Mouse (Mus musculus): ENCODE data around the gene Wwp2. TPM values are rescaled to one million over a fixed set of nuclear protein-coding genes. Genes with fewer than 3 reads are reported as not detected.

Wwp2 gene
- 100 to 1,000 TPM; 131 to 144 TPM for total RNA-seq (2023)

DNA sequence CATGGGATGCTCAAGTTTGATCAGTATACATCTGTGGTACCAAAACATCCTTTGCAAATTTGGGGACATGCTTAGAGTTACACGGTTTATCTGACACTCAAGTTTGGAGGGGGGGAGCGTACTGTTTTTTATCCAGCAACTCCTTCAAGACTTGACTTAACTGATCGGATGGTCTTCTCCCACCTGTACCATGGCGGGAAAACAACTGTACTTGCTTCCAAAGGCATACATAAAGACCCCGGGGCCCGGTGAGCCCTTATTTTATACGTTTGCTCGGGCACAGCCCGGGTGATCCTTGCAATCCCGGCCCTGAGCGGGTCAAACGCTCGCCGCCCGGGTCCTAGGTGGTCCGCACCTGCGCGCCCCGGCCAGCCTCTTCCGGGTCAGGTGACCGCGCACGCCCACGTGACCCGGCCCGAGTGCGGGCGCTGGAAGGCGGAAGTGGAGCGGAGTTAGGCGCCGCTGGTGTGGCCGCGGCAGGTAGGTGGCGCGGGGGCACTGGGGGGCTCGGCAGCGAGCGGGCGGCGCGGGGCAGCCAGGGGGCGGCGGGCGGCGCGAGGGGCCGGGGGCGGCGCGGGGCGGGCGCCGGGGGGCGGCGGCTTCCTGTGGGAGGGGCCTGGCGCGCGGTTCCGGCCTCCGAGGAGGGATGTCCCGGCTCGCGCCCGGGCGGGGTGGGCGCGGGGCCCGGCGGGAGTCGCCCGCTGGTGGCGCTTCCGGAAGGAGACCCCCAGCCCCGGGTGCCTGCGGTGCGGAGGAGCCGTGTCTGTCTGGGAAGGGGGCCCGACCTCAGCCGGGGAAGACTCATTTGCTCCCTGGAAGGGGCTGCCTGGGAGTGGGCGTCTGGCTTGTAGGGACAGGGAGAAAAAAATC, at the start of gene Wwp2:
Wwp2 (plus strand) TSS at position 404 of the 870 bp plus-strand sequence.

DNA sequence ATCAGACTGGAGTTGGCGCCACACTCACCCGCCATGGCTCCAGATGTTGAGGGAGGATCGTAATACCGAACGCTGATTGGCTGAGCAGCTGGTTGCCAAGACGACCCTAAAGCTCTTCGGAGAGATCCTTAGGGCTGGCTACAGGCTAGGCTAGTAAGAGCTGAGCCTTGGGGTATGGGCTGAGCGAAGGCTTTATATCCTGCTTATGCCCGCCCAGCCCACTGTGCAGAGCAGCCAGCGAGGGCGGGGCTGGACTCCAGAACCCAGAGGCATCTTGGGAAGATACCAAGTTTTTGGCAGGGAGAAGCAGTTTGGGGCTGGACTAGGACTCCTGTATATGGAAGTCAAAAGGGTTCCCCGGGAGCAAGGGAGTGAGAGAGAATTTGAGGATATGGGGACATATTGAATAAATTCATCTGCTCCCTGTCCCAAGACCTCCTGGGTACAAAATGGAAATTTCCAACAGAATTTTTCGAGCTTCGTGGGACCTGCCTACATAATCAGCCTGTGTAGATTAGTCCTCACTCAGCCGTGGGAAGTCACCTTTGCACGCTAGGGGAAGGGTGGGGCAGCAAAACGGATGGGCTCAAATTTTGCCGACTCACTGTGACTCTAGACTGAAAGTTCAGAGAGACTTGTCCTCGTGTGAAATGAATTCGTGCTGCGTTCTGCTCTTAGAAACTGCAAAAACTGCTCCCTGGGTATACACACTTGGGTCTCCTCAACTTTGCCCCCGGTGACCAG, 33.0 kb upstream of the Wwp2 start, which contains the start of gene Nqo1:
Nqo1 (minus strand) TSS at position 169 of the 744 bp plus-strand sequence.

DNA sequence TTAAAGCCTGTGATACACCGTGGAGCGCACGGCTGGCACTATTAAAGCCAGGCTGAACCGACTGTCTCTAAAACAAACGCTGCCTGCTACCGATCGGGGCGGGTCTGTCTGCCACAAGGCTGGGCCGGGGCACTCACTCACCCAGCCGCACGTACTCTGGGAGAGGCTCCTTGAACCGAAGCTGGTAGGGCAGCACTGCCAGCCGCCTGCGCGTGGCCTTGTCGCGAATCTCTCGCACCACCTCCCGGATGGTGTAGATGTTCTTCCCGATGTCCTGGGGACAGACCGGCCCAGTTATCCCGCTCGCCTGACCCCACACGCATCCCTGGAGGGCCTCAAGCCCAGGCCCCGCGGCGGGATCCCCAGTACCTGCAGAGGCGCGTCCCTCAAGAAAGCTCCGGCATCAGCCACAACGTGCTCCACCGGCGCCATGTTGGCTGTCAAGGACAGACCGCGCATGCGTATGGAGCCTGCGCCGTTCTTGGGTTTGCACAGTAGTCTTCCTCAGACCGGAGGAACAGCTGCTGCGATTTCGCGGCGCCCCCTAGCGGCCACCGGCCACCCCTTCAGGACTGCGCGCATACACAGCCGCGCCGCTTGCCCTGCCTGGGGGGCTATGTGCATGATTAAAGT, 11.5 kb upstream of the Wwp2 start, which contains the start of gene Nob1:
Nob1 (minus strand) TSS at position 455 of the 633 bp plus-strand sequence.

DNA sequence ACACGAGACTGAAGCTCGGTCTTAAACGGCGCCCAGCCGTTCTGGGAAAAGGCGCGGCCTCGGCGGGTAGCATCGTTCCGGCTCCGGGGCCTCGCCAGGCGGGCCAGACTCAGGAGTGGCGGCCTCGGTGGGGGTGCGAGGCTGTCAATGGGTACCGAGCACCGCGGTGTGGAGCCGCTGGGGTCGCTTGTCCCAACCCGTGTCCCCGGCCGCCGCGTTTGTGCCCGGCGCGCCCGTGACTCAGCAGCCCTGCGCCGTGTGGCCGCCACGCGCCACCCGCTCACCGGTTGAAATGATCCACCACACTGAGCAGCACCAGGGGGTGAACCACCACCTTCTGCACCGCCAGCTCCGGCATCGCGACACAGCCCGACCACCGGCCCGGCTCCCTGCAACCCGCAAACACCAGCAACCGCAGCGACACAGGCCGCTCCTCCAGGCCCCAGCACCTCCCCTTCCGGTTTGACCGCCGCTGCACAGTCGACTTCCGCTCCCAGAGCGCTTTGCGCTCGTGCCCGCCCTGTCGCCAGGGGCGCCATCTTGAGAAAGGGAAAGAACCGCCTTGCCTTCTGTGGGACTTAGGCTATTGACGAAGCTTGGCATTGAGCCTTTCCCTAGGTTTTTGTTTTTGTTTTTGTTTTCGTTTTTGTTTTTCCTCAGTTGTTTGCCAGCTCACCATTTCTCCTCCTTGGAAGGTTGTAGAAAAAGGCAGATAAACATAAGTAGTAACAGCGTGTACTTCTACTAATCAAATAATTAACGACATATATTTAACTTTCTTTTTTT, 152.0 kb downstream of the Wwp2 start, which contains the start of gene Psmd7:
Psmd7 (minus strand) TSS at position 470 of the 786 bp plus-strand sequence.

Other genes starting within 250 kb of the Wwp2 start
- gene Nfat5, start 142.9 kb upstream of the Wwp2 start, total RNA-seq (2023) = 10 to 100 TPM; 71.6 to 79.1 TPM
- 1 to 10 TPM; 1.4 to 1.9 TPM for gene Nqo1, start 33.2 kb upstream of the Wwp2 start, total RNA-seq (2023)
- gene Nob1, start 11.3 kb upstream of the Wwp2 start, total RNA-seq (2023) = 10 to 100 TPM; 11.1 to 16.2 TPM
- 10 to 100 TPM; 30.3 to 32.5 TPM for gene Psmd7, start 152.1 kb downstream of the Wwp2 start, total RNA-seq (2023)